Mouse (Mus musculus): ENCODE measurements at regions not wholly inside any gene's neighbourhood (a gene's known extent, or its start where the extent isn't known, plus 50 kb on each side); places are given as distances from the start of the nearest gene placed in this dataset.

DNA sequence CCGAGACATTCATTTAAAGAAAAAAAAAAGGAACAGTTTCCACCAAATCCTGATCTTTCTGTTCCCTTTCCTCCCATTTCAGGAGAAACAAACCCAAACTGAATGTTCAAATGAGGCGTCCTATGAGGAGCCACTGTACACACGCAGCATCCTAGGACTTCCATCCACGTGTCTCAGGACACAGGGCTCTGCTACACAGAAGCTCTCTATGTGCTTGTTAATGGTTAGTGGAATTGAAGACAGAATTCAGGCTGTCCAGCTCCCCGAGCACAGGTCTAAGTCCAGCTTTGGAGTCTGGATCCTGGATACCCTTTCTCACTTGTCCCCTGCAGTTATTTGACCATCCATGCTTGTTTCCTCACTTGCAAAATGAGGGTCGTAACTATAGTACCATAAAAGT lies 444.4 kb downstream of the Tns3 start:
- Histone ChIP-seq H3K9me3 (replicated peaks; ENCODE audit: control insufficient read depth, insufficient read depth, low read length, poor library complexity, severe bottlenecking) (no peaks in the 10 kb centered on the region), H3K36me3 (ENCODE audit: control insufficient read depth, insufficient read depth, low read length, poor library complexity, severe bottlenecking) (no peaks in the 10 kb centered on the region), H3K4me3 (ENCODE audit: low read depth, low read length) (no peak overlapping the region), H3K4me1 (ENCODE audit: control insufficient read depth, insufficient read depth, low read length) (no peaks in the 10 kb centered on the region), H3K27me3 (ENCODE audit: control insufficient read depth, insufficient read depth, low read length, poor library complexity, severe bottlenecking) (no peaks in the 10 kb centered on the region; the same call in 1 of the 2 replicates), H3K9ac (ENCODE audit: low read depth, poor library complexity, severe bottlenecking) (no peak overlapping the region), H3K27ac (ENCODE audit: insufficient read depth, low read length) (no peak overlapping the region)
- TF ChIP-seq POLR2A (IDR thresholded peaks at IDR 0.05; ENCODE audit: insufficient read depth, low read length) (no peak), EP300 (IDR thresholded peaks at IDR 0.05; ENCODE audit: insufficient read depth, low read depth, low read length) (no peak), CTCF (IDR thresholded peaks at IDR 0.05; ENCODE audit: low read depth, low read length) (no peak)

DNA sequence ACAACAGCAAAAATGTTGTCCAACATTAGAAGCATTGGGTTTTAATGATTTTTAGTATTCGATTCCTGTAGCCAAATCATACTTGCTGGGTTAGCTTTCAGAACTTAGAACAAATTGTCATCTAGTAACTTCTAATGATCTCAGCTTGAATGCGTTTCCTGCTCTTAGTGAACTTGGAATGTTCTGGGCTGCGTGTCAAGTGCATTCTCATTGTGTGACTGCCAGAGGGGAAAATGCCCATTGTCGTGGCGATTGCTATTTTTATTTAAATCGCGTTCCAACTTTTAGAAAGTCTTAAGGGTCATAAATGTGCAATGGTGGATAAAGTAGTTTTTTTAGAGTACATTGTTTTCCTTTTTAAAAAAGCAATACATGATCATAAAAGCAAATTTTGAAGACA lies 448.7 kb downstream of the Tns3 start:
- H3K27ac ChIP-seq (ENCODE audit: insufficient read depth, low read length) = no peak overlapping the region
- no peaks in the 10 kb centered on the region for H3K27me3 ChIP-seq (ENCODE audit: control insufficient read depth, insufficient read depth, low read length, poor library complexity, severe bottlenecking)
- no peak overlapping the region for H3K4me3 ChIP-seq (ENCODE audit: low read depth, low read length)
- TF ChIP-seq POLR2A (IDR thresholded peaks at IDR 0.05; ENCODE audit: insufficient read depth, low read length) (no peak), EP300 (IDR thresholded peaks at IDR 0.05; ENCODE audit: insufficient read depth, low read depth, low read length) (no peak), CTCF (IDR thresholded peaks at IDR 0.05; ENCODE audit: low read depth, low read length) (no peak)
- H3K36me3 ChIP-seq (ENCODE audit: control insufficient read depth, insufficient read depth, low read length, poor library complexity, severe bottlenecking) = no peaks in the 10 kb centered on the region
- H3K4me1 ChIP-seq (ENCODE audit: control insufficient read depth, insufficient read depth, low read length) = no peaks in the 10 kb centered on the region
- no peak overlapping the region for H3K9ac ChIP-seq (ENCODE audit: low read depth, poor library complexity, severe bottlenecking)
- no peaks in the 10 kb centered on the region for H3K9me3 ChIP-seq (replicated peaks; ENCODE audit: control insufficient read depth, insufficient read depth, low read length, poor library complexity, severe bottlenecking)

DNA sequence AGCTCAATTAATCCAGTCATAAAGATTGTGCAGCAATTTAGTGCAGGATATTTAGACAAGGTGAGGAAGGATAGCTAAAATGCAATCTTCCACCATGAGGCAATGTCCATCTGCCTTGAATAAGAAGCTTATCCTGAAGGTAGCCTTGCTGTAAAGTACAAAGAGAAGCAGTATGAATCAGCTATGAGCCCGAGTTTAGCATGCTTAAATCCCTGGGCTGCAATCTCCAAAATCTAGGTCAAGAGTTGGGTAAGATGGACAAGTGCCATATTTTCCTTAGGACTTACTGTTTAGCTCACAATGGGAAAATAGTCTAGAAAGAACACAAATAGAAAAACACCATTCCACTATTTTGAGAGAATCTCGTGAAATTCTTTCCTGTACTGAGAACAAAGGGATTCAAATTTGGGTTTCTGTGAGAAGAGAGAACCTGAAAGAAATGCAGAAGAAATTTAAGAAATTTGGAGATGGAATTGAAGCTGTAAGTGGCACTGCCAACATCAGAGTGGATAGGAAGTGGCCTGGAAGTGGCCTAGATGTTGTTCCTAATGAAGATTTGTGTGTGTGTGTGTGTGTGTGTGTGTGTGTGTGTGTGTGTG lies 449.9 kb downstream of the Tns3 start:
- no peak overlapping the region for H3K4me3 ChIP-seq (ENCODE audit: low read depth, low read length)
- TF ChIP-seq POLR2A (IDR thresholded peaks at IDR 0.05; ENCODE audit: insufficient read depth, low read length) (no peak), EP300 (IDR thresholded peaks at IDR 0.05; ENCODE audit: insufficient read depth, low read depth, low read length) (no peak), CTCF (IDR thresholded peaks at IDR 0.05; ENCODE audit: low read depth, low read length) (no peak)
- H3K9me3 ChIP-seq (replicated peaks; ENCODE audit: control insufficient read depth, insufficient read depth, low read length, poor library complexity, severe bottlenecking) = no peaks in the 10 kb centered on the region
- H3K27ac ChIP-seq (ENCODE audit: insufficient read depth, low read length) = no peak overlapping the region
- H3K9ac ChIP-seq (ENCODE audit: low read depth, poor library complexity, severe bottlenecking) = no peak overlapping the region
- no peaks in the 10 kb centered on the region for H3K27me3 ChIP-seq (ENCODE audit: control insufficient read depth, insufficient read depth, low read length, poor library complexity, severe bottlenecking)
- no peaks in the 10 kb centered on the region for H3K36me3 ChIP-seq (ENCODE audit: control insufficient read depth, insufficient read depth, low read length, poor library complexity, severe bottlenecking)
- no peaks in the 10 kb centered on the region for H3K4me1 ChIP-seq (ENCODE audit: control insufficient read depth, insufficient read depth, low read length)

DNA sequence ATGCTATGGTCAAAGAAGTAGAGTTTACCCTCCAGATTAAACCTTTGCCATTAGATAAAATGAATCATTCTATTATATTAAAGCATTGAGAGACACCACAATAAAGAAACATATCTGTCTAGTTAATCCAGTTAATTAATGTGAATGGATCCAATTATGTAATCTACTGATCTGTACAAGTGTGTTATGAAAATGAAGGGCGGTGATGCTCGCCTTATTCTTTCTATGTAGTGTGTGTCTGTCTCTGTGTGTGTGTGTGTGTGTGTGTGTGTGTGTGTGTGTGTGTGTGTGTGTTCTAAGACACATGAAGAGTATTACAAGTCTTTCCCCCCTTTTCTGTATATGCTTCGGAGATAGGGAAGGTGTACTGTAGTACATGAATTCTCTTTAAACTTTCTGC lies 451.2 kb downstream of the Tns3 start:
- Histone ChIP-seq H3K4me3 (ENCODE audit: low read depth, low read length) (no peak overlapping the region), H3K36me3 (ENCODE audit: control insufficient read depth, insufficient read depth, low read length, poor library complexity, severe bottlenecking) (no peaks in the 10 kb centered on the region), H3K9ac (ENCODE audit: low read depth, poor library complexity, severe bottlenecking) (no peak overlapping the region), H3K9me3 (replicated peaks; ENCODE audit: control insufficient read depth, insufficient read depth, low read length, poor library complexity, severe bottlenecking) (no peaks in the 10 kb centered on the region), H3K4me1 (ENCODE audit: control insufficient read depth, insufficient read depth, low read length) (no peaks in the 10 kb centered on the region), H3K27me3 (ENCODE audit: control insufficient read depth, insufficient read depth, low read length, poor library complexity, severe bottlenecking) (no peaks in the 10 kb centered on the region), H3K27ac (ENCODE audit: insufficient read depth, low read length) (no peak overlapping the region)
- TF ChIP-seq POLR2A (IDR thresholded peaks at IDR 0.05; ENCODE audit: insufficient read depth, low read length) = no peak
- no peak for TF ChIP-seq EP300 (IDR thresholded peaks at IDR 0.05; ENCODE audit: insufficient read depth, low read depth, low read length)
- TF ChIP-seq CTCF (IDR thresholded peaks at IDR 0.05; ENCODE audit: low read depth, low read length) = no peak

DNA sequence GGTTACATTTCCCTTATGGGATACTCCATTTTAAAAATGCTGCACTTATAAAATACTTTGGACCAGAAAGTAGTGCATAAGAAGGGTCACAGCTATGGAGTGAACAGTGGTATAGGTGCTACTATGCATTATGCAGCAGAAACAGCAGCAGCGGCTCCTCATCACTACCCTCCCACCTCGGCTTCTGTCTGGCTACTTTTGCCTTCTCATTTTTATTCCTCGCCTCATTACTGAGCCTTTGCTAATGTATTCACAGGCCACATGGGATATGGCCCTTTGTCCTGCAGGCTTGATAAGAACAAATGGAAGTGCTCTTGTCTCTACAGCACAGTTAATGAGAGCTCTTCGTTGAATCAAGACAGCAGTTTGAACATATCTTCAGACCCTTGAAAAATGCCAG lies 451.6 kb downstream of the Tns3 start:
- Histone ChIP-seq H3K4me3 (ENCODE audit: low read depth, low read length) (no peak overlapping the region), H3K36me3 (ENCODE audit: control insufficient read depth, insufficient read depth, low read length, poor library complexity, severe bottlenecking) (no peaks in the 10 kb centered on the region), H3K9me3 (replicated peaks; ENCODE audit: control insufficient read depth, insufficient read depth, low read length, poor library complexity, severe bottlenecking) (no peaks in the 10 kb centered on the region), H3K9ac (ENCODE audit: low read depth, poor library complexity, severe bottlenecking) (no peak overlapping the region), H3K27ac (ENCODE audit: insufficient read depth, low read length) (no peak overlapping the region), H3K4me1 (ENCODE audit: control insufficient read depth, insufficient read depth, low read length) (no peaks in the 10 kb centered on the region), H3K27me3 (ENCODE audit: control insufficient read depth, insufficient read depth, low read length, poor library complexity, severe bottlenecking) (no peaks in the 10 kb centered on the region)
- TF ChIP-seq POLR2A (IDR thresholded peaks at IDR 0.05; ENCODE audit: insufficient read depth, low read length) (no peak), EP300 (IDR thresholded peaks at IDR 0.05; ENCODE audit: insufficient read depth, low read depth, low read length) (no peak), CTCF (IDR thresholded peaks at IDR 0.05; ENCODE audit: low read depth, low read length) (no peak)

DNA sequence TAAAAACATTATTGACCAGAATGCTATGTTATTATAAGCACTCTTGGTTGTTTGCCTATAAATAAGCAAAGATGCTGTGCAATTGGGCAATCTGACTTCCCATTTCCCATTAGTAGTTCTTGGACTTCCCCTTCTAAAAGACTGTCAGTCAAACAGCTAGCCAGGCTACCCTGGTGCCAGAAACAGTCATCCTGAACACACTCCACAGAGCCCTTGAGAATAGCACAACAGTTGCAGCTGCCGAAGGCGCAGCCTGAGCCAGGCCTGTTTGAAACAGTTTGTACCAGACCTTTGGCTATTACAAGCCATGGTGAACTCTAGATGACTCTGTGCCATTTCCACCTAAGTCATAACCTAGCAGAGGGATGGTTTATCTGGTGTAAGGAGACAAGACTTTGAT lies 455.3 kb downstream of the Tns3 start:
- Histone ChIP-seq H3K4me3 (ENCODE audit: low read depth, low read length) (no peak overlapping the region), H3K4me1 (ENCODE audit: control insufficient read depth, insufficient read depth, low read length) (no peaks in the 10 kb centered on the region), H3K9ac (ENCODE audit: low read depth, poor library complexity, severe bottlenecking) (no peak overlapping the region), H3K27ac (ENCODE audit: insufficient read depth, low read length) (no peak overlapping the region), H3K27me3 (ENCODE audit: control insufficient read depth, insufficient read depth, low read length, poor library complexity, severe bottlenecking) (no peaks in the 10 kb centered on the region), H3K9me3 (replicated peaks; ENCODE audit: control insufficient read depth, insufficient read depth, low read length, poor library complexity, severe bottlenecking) (no peaks in the 10 kb centered on the region), H3K36me3 (ENCODE audit: control insufficient read depth, insufficient read depth, low read length, poor library complexity, severe bottlenecking) (no peaks in the 10 kb centered on the region)
- no peak for TF ChIP-seq CTCF (IDR thresholded peaks at IDR 0.05; ENCODE audit: low read depth, low read length)
- no peak for TF ChIP-seq POLR2A (IDR thresholded peaks at IDR 0.05; ENCODE audit: insufficient read depth, low read length)
- TF ChIP-seq EP300 (IDR thresholded peaks at IDR 0.05; ENCODE audit: insufficient read depth, low read depth, low read length) = no peak
